Mouse (Mus musculus) erythroid progenitor cell, adult 5-6 weeks (primary cell): ENCODE results near the gene Ints1. TPM values are rescaled to one million over a fixed set of nuclear protein-coding genes. Genes with fewer than 3 reads are reported as not detected.

Experiments used
- ATAC-seq: replicated peaks from 2 replicates; pipeline ENCODE4 v1.8.0; 2016; ENCODE audit warnings: moderate number of reproducible peaks, mild to moderate bottlenecking, moderate TSS enrichment, inconsistent platforms; ENCODE audit not compliant: poor library complexity, low FRiP score, severe bottlenecking
- total RNA-seq, 2 experiments: library from RNA; stranded (forward) in 1 of 2; stranded (reverse) in 1 of 2; fragments of 150-400 nt in 1 of 2; fragments of 186-747, 209-891 nt in 1 of 2; gene quantifications; 2 replicates each; pipeline versions ENCODE4 v1.2.3 to v1.2.4; 2015 to 2017; ENCODE audit warnings: low replicate concordance in 2 of 2

The Ints1 gene
- 46.5 and 59.1 TPM in 2 replicates for total RNA-seq (2015; ENCODE audit: low replicate concordance)
- 31.3 and 72.7 TPM in 2 replicates for total RNA-seq (2017; ENCODE audit: low replicate concordance)

DNA sequence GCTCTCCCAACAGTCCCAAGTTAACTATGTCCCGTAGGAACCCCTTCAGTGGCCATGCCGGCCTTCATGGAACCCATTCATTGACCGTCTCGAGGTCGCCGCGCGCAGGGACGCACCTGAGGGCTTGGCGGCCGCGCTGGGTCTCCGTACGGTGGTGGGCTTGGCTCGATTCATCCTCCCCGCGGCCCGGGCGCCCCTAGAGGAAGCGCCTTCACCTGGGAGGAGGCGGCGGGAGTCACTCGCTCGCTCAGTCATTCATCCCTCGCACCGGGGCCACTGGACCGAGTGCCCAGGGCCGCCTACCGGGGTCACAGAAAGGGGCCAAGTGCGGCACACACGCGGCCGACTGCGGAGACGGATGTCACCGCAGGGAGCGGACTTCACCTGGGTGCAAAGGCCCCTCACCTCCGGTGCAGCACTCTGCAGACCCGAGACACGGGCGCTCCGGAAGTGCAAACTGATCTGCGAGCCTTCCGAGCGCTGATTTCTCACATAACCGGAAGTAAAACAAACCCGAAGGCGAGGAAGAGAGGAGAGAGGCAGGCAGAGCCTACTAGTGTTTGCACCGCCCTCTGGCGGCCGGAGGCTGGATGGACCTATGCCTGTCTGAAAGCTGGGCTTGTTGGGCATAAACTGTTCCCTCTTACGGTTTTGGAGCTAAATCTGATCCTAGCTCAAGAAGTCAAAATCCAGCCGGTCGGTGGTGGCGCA, at the start of gene Ints1:
TSS of gene Ints1 (minus strand) at position 459 of the 711 bp plus-strand sequence.
- ATAC-seq: peak; percentile 95

GRCm38 (mm10) chr5:139824531-139824930, 49.1 kb upstream of the Ints1 start:
- ATAC-seq: no peak

DNA sequence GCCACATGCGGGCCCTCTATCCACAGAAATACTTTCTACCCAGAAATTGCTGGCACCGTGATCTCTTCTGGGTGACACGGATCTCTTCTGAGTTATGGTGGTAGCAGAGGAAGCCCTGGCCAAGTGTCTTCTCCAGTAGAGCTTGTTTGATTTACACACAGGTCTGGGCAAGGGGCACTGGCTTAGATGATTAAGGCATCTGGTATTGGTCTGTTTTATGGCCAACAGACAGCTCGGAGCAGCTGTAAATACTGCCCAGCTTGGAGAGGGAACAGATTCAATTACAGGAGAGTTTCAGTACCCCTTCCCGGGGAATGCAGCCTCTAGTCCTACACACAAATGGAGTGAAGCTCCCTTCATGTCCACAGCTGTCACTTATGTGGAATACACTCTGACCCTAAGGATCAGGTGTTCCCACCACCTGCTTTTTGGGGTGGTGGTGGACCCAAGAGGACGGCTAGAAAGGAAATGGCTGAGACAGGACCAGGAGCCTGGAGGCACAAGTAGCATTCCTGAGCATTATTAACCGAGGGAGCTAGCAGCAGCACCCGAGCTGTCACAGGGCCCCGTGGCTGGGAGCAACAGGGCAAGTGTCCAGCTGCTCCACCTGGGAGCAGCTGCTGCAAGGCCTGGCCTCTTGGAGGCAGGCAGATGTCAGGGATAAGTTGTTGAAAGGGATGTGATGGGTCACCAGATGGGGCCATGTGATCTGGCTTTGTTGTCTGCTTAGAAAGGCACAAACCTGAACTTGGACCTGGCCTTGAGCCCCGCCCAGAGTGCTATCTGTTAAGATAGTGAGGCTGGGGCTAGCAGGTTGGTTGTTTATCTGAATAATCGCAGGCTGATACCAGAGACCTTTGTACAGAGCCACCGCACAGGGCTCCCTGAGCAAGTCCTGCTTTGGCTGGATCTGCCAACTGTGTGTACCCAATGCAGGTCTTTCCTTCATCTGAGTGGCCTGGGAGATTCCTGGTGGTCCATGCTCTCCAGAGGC, 46.3 kb upstream of the Ints1 start:
- no peak for ATAC-seq

DNA sequence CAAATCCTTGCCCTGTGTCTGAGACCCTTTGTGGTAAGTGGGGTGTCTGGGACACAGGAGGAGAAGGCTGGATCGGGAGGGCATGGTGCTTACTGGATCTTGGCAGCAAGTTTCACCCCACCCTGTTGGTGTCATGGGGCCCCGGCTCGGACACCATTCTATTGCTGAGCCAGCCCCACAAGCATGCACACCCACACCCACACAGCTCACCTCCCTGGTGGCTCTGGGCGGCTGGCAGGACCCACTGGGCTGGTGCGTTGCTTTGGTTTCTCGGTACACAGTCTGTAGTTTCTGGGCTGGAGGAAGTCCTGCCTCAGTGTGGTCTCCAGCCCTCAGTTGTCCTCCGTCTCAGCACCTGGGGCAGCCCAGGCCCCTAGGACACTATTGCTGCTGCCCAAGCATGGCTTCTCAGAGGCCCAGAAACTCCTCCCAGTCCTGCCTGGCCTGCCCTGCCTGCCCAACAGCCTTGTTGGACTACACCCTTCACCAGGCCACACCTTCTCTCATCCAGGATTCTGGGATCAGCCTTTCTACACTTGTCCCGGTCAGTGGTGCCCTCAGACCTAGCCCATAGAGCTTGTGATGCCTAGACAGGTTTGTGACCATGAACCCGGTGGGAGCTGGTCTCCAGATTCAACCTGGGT, 44.2 kb upstream of the Ints1 start, which contains the start of gene Tmem184a:
TSS of gene Tmem184a (minus strand) at position 380 of the 644 bp plus-strand sequence.
- ATAC-seq: no peak

- peak; percentile 84 for ATAC-seq
Measured at GRCm38 (mm10) chr5:139818801-139819200, 43.3 kb upstream of the Ints1 start.

GRCm38 (mm10) chr5:139818056-139818455, 42.6 kb upstream of the Ints1 start:
- peak; percentile 13; the same call in 1 of the 2 replicates for ATAC-seq

GRCm38 (mm10) chr5:139817292-139817691, 41.8 kb upstream of the Ints1 start:
- 0 out of 2 replicates have a peak, but pooled peaks have one; percentile 40 for ATAC-seq

DNA sequence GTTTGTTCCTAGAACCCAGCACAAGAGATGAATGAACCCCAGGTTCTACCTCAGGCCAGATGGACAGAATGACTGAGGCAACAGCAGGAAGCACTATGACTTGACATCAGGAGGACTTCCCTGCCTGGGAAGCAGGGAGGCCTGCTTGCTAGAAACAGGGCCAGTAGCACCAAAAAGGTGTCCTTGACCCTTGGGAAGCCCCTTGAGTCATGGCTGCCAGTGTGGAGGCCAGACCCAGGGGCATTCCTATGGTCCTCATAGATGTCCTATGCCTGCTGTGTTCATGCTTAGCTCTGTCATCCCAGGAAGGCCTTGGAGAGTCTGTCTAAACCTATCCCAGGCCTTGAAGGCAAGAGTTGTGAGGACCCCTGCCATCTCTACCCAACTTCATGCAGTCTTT, 41.0 kb upstream of the Ints1 start:
- ATAC-seq: no peak

DNA sequence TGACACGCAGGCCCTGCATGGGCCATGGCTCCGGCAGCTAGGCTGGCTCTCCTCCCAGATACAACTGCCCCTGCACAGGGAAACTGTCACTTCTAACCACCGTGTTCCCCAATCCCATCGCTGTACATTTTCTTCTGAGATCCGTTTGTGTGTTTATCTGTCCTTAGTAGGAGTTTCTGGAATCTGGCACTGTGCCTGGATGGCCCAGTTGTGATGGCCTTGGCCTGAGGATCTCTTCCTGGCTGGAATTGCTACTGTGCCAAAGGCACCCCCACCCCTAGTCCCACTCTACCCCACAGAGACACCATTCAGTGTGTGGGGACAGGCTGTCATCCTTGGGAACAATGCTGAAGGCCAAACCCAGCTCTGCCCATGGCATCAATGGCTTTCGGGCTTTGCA, 40.5 kb upstream of the Ints1 start:
- no peak for ATAC-seq

DNA sequence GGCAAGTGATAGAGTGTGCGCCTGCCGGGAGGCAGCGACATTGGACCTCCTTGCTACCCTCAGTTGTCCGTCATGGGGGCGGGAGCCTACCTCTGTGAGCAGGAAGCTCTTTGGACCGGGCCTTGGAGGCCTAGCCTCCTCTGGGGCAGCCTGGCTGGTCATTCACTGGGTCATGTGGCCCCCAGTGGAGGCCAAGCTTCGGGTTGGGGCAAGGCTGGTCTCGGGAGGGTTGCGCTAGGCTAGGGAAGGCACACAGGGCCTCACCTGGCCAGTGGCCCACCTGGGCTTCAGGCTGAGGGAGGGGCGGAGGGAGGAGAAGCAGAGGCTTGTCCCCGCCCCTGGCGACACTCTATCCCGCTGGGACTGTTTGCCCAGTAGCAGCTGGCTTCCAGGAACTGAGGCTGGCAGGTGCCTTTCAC, 38.5 kb upstream of the Ints1 start:
- no peak for ATAC-seq

GRCm38 (mm10) chr5:139813126-139813490, 37.6 kb upstream of the Ints1 start:
- no peak for ATAC-seq

GRCm38 (mm10) chr5:139812398-139813125, 37.1 kb upstream of the Ints1 start:
- no peak for ATAC-seq

DNA sequence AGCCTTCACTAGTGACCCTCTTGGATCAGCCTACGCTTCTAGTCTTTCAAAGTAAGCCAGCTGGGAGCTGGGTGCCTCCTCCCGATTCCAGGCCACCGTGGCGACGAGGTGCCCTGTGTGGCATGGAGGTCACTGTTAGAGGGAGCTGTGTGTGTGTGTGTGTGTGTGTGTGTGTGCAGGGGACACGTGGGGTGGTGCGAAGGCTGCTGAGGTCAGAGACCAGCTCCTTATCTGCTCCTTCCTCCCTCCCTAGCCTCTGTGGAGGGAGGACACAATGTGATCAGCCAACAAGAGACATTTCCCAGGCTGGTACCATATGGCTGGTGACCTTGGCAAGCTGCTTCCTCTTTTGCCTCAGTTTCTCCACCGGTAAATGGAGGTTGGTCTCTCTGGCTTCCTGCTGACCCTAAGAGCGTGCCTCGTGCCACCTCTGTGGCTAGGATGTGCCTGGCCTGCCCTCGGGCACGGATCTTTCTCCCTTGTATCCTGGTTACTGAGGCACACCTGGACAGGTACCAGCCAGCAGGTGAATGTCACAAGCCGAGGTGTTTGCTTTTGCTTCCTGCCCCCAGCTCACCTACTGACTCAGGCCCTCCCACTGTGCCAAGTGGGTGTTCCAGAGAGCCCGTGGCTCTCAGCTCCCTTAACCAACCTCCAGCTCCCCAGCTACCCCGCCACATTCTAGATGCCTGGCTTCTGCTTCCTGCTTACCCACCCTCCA, 36.4 kb upstream of the Ints1 start:
- ATAC-seq: peak; percentile 40

GRCm38 (mm10) chr5:139809397-139809796, 33.9 kb upstream of the Ints1 start:
- ATAC-seq: no peak

DNA sequence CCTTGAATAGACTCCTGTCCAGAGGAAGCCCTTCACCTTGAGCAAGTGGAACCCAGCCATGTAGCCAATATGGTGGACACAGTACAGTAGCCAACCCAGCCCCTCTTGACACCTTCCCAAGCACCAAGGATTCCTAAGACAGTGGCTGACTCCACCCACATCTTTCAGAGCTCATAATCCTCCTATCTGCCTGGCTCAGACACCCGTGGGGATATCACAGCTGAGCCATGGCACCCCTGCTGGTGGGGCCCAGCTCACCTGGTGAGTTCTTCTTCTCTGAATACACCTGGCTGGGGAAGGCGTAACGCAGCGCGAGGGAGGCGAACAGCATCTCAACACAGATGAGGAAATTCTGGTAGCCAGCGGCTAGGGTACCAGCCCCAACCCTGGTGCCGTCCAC, 30.4 kb upstream of the Ints1 start:
- ATAC-seq: peak; percentile 48

- ATAC-seq: peak; percentile 44
Measured at GRCm38 (mm10) chr5:139804573-139805111, 29.2 kb upstream of the Ints1 start.

GRCm38 (mm10) chr5:139804107-139804551, 28.7 kb upstream of the Ints1 start:
- peak; percentile 71 for ATAC-seq

- ATAC-seq: peak; percentile 61
Measured at GRCm38 (mm10) chr5:139803601-139804102, 28.2 kb upstream of the Ints1 start.
